Mouse (Mus musculus): ENCODE measurements around the gene Ptgis.

The Ptgis gene

GRCm38 (mm10) chr2:167188315-167189207 lies 51.8 kb downstream of the Ptgis start:
- DNase-seq: peak; percentile 19

GRCm38 (mm10) chr2:167187119-167187518 lies 53.3 kb downstream of the Ptgis start:
- DNase-seq: no peak

- DNase-seq: no peak
Measured at GRCm38 (mm10) chr2:167186544-167186943, 53.9 kb downstream of the Ptgis start.

- DNase-seq: no peak
Measured at GRCm38 (mm10) chr2:167186003-167186402, 54.4 kb downstream of the Ptgis start.

GRCm38 (mm10) chr2:167185432-167185831 lies 55.0 kb downstream of the Ptgis start:
- DNase-seq: no peak

- DNase-seq: no peak
Measured at GRCm38 (mm10) chr2:167181662-167182389, 58.6 kb downstream of the Ptgis start.

GRCm38 (mm10) chr2:167181096-167181495 lies 59.3 kb downstream of the Ptgis start:
- no peak for DNase-seq

- DNase-seq: no peak
Measured at GRCm38 (mm10) chr2:167179301-167179700, 61.1 kb downstream of the Ptgis start.

GRCm38 (mm10) chr2:167177231-167177641 lies 63.2 kb downstream of the Ptgis start:
- DNase-seq: no peak

- DNase-seq: no peak
Measured at GRCm38 (mm10) chr2:167175284-167175683, 65.1 kb downstream of the Ptgis start.

GRCm38 (mm10) chr2:167173051-167173875 lies 67.1 kb downstream of the Ptgis start:
- no peak for DNase-seq

- DNase-seq: no peak
Measured at GRCm38 (mm10) chr2:167167515-167168212, 72.7 kb downstream of the Ptgis start.

- DNase-seq: no peak
Measured at GRCm38 (mm10) chr2:167163600-167163999, 76.8 kb downstream of the Ptgis start.

- no peak for DNase-seq
Measured at GRCm38 (mm10) chr2:167163134-167163533, 77.3 kb downstream of the Ptgis start.

GRCm38 (mm10) chr2:167162516-167163021 lies 77.8 kb downstream of the Ptgis start:
- DNase-seq: no peak

GRCm38 (mm10) chr2:167159721-167160120 lies 80.7 kb downstream of the Ptgis start:
- no peak for DNase-seq

- DNase-seq: no peak
Measured at GRCm38 (mm10) chr2:167158780-167159179, 81.6 kb downstream of the Ptgis start.

- DNase-seq: no peak
Measured at GRCm38 (mm10) chr2:167156118-167156715, 84.2 kb downstream of the Ptgis start.

GRCm38 (mm10) chr2:167155541-167155973 lies 84.8 kb downstream of the Ptgis start:
- no peak for DNase-seq

- no peak for DNase-seq
Measured at GRCm38 (mm10) chr2:167150880-167151279, 89.5 kb downstream of the Ptgis start.

- no peak for DNase-seq
Measured at GRCm38 (mm10) chr2:167150135-167150534, 90.3 kb downstream of the Ptgis start.

GRCm38 (mm10) chr2:167149035-167149434 lies 91.4 kb downstream of the Ptgis start:
- DNase-seq: no peak
